Mouse (Mus musculus) stomach, embryonic 14.5 days (tissue): Measurements from ENCODE around the gene Grm2. TPM values are rescaled to one million over a fixed set of nuclear protein-coding genes. Genes with fewer than 3 reads are reported as not detected.
"Not testable (repeated sequence)": the region's sequence is repeated elsewhere in the genome, so short reads cannot be mapped to it uniquely, and the experiment has no call there.

Experiments
- ATAC-seq: fragments of 200-750 bp; cut with Nextera tagmentation; 2 replicates; pipeline ENCODE4 v1.8.0; 2017; ENCODE audit warnings: low read depth, moderate TSS enrichment; ENCODE audit not compliant: insufficient number of reproducible peaks, insufficient read depth, low FRiP score
- H3K27ac ChIP-seq: fragments of 300-500 bp; sonication (generic); 2 replicates; pipeline ENCODE4 v1.5.1; 2014; ENCODE audit warnings: mild to moderate bottlenecking, low read length, moderate library complexity, mixed read lengths
- H3K27me3 ChIP-seq: fragments of 300-500 bp; sonication (generic); 2 replicates; pipeline ENCODE4 v1.6.1; 2014; ENCODE audit warnings: low read length, control low read depth, mixed read lengths; ENCODE audit not compliant: control insufficient read depth, insufficient read depth
- H3K36me3 ChIP-seq: fragments of 300-500 bp; sonication (generic); 2 replicates; pipeline ENCODE4 v1.6.1; 2014; ENCODE audit warnings: mild to moderate bottlenecking, control low read depth, low read length, moderate library complexity, mixed read lengths; ENCODE audit not compliant: control insufficient read depth, insufficient read depth
- H3K4me1 ChIP-seq: fragments of 300-500 bp; sonication (generic); 2 replicates; pipeline ENCODE4 v1.6.1; 2014; ENCODE audit warnings: low read length, control low read depth, mixed read lengths; ENCODE audit not compliant: control insufficient read depth, insufficient read depth
- H3K4me2 ChIP-seq: fragments of 300-500 bp; sonication (generic); replicated peaks from 2 replicates; pipeline ENCODE4 v1.6.1; 2014; ENCODE audit warnings: low read depth, low read length, control low read depth
- H3K4me3 ChIP-seq: fragments of 300-500 bp; sonication (generic); 2 replicates; pipeline ENCODE4 v1.5.1; 2014; ENCODE audit warnings: low read depth, low read length, control low read depth
- H3K9ac ChIP-seq: fragments of 300-500 bp; sonication (generic); replicated peaks from 2 replicates; pipeline ENCODE4 v1.6.1; 2014; ENCODE audit warnings: low read depth, mild to moderate bottlenecking, control low read depth, low read length, moderate library complexity, mixed read lengths
- H3K9me3 ChIP-seq: fragments of 300-500 bp; sonication (generic); 2 replicates; pipeline ENCODE4 v1.6.1; 2016; ENCODE audit warnings: low read depth, low read length, control low read depth; ENCODE audit not compliant: control insufficient read depth
- WGBS: fragments of 180-500 bp; shearing (Covaris S2); extraction: QIAGEN DNeasy Blood & Tissue Kit; methylation state at CpG from one replicate; pipeline ENCODE4 v1.1.7; 2014; 5-methylcytosine and 5-hydroxymethylcytosine counted together
- polyA plus RNA-seq: library from polyadenylated mRNA; unstranded; fragments of >200 nt; fragmentation: Nextera tagmentation; extraction: Ambion mirVana; gene quantifications from 2 replicates; pipeline ENCODE4 v1.2.1, GENCODE M21; 2014

The Grm2 gene
- polyA plus RNA-seq, 1 experiment from 2014 or later = not detected

DNA sequence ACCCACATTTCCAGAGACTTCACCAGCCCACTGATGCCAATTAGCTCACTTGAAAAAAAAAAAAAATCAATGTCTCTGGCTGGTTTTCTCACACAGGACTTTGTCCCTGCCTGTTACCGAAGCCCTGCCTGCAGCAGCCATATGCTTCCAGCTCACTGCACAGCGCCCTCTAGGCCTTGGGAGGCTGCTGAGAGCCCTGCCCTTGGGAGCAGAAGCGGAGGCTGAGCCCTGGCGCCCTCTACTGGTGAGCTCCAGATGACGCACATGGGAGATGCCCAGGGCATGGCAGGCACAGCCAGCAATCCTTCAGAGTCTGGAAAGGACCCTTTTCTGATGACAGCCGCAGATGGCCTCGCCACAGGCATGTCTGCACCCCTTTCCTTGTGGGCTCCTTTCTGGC lies 12.8 kb downstream of the Grm2 start:
- Histone ChIP-seq H3K27ac (no peak overlapping the region), H3K9ac (no peak overlapping the region), H3K4me3 (no peak overlapping the region), H3K4me2 (no peak overlapping the region), H3K9me3 (no peaks in the 10 kb centered on the region), H3K27me3 (no peaks in the 10 kb centered on the region), H3K4me1 (no peaks in the 10 kb centered on the region), H3K36me3 (no peaks in the 10 kb centered on the region)
- WGBS = 24% methylated on average over 7 of the region's 7 CpGs
- ATAC-seq = no peak

DNA sequence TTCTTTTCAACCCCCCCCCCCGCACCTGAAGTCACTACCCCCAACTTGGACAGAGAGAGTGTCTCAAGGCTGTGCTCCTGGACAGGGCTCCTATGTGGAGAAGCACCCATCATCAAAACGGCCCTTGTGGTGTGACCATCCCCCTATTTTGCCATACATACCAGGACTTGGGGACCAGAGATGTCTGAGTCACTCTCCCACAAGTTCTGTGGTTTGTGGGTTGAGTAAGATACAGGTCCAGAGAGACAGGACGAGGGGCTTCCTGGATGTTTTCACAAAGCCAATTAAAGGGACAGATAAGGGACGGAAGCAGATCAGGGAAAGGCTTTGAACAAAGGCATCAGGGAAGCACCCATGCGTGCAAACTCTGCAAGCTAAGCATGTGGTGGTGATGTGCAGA lies 14.5 kb downstream of the Grm2 start:
- H3K4me2 ChIP-seq = no peak overlapping the region
- no peak overlapping the region for H3K27ac ChIP-seq
- no peaks in the 10 kb centered on the region for H3K36me3 ChIP-seq
- H3K4me3 ChIP-seq = no peak overlapping the region
- ATAC-seq = no peak
- H3K27me3 ChIP-seq = no peaks in the 10 kb centered on the region
- no peak overlapping the region for H3K9ac ChIP-seq
- H3K9me3 ChIP-seq = no peaks in the 10 kb centered on the region
- 52% methylated on average over 5 of the region's 5 CpGs for WGBS
- no peaks in the 10 kb centered on the region for H3K4me1 ChIP-seq

DNA sequence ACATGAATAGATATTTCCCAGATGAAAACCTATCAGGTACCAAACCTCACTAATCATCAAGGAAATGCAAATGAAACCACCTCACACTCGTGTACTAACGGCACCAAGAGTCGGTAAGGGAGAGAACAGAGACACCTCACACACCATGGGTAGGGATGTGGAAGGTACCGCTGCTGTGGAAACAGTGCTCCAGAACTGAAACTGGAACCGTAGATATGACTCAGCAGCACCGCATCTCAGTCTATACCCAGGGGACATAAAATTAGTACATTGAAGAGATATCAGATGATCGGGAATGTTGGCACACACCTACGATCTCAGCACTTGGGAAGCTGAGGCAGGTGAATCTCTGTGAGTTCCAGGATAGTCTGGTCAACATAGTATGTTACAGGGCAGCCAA lies 17.7 kb downstream of the Grm2 start:
- no peak for ATAC-seq
- Histone ChIP-seq H3K4me1 (no peaks in the 10 kb centered on the region), H3K36me3 (no peaks in the 10 kb centered on the region), H3K9me3 (no peaks in the 10 kb centered on the region), H3K4me3 (no peak overlapping the region), H3K9ac (no peak overlapping the region), H3K4me2 (no peak overlapping the region), H3K27me3 (no peaks in the 10 kb centered on the region), H3K27ac (no peak overlapping the region)
- WGBS = 94% methylated on average over 8 of the region's 8 CpGs

DNA sequence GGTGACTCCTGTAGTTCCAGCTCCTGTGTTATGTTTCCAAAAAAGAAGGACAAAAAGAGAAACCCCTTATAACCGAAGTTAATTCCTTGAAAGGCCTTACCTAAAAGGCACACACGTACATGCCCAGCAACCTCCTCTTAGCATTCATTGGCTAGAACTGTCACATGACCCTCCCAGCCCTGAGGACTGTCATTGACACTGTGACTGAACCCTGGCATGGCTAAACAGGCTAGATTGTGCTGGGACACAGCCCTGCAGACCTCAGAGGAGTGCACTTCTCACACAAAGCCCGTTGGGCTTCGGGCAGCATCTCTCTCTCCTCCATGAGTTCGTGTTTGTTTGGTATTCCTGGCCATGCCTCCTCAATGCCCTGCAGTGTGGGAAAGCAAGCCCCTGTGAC lies 23.7 kb downstream of the Grm2 start:
- Histone ChIP-seq H3K9ac (no peak overlapping the region), H3K4me1 (0 out of 2 replicates have a peak, but pooled peaks cover 4% of the 10 kb centered on the region), H3K4me3 (no peak overlapping the region), H3K27ac (no peak overlapping the region), H3K4me2 (no peak overlapping the region), H3K9me3 (no peaks in the 10 kb centered on the region), H3K36me3 (no peaks in the 10 kb centered on the region), H3K27me3 (no peaks in the 10 kb centered on the region)
- WGBS = 69% methylated on average over 5 of the region's 5 CpGs
- ATAC-seq = no peak

DNA sequence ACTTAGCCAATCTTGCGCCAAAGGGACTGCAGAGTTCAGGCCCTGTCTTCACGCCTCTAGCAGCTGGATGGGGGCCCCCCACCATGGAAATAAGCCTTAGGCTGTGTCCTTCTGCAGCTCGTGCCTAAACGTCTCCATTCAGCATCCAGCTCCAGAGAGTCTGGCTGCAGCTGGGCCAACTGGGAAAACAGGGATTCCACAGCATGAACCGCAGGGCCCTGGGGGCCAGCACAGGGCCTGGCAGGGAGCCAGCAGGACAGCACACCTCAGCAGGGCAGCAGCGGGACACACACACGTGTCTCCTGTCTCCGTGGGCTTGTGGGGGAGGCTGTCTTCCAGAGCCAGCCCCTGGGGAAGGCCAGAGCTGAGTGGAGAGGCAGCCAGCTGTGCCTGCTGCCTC lies 28.1 kb downstream of the Grm2 start:
- H3K9me3 ChIP-seq, H3K27me3 ChIP-seq, H3K9ac ChIP-seq, H3K4me1 ChIP-seq, H3K27ac ChIP-seq, H3K36me3 ChIP-seq, H3K4me2 ChIP-seq, H3K4me3 ChIP-seq: not testable (repeated sequence)
- 0 out of 2 replicates have a peak, but pooled peaks have one; percentile 10 for ATAC-seq
- WGBS = 19% methylated on average over 8 of the region's 8 CpGs

DNA sequence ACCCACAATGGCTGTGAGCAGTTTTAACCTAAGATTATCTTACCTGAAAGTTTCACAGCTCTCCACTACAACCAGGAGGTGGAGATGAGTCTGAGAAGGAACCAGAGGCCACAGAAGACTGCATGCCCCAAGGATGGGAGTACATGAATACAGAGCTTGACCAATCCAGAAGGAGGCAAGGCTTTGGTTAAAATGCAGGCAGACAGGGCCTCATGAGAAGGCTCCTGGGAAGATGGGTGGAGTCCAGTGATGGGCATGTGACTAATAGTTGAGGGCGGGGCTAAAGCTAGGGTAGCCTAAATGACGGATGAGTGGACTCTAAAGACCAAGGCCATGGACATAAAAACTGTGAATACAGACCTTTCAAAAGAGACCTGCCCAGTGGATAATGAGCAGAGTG lies 29.6 kb downstream of the Grm2 start, which contains the start of gene Iqcf6:
TSS of gene Iqcf6 (plus strand) at position 301 of the 400 bp plus-strand sequence.
- no peak within 1 kb of the TSS for H3K4me2 ChIP-seq
- 73% methylated on average over 2 of the region's 2 CpGs for WGBS

DNA sequence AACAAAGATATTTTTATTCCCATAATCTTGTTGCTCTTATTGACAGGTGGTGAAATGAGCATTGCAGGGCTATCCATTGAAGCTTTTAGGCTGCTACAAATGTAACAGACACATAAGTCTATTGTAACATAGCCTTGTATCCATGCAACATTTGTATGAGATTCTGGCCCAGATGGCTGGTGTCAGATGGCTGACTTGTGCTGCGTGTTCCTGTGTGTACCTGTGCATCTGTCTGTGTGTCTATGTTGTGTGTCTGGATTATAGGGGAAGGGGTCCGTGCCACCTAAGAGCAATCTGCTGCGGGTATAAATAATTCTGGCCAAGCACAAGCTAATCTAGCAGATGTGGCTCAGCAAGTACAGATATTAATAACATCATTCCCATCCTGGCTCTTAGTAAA lies 38.4 kb downstream of the Grm2 start:
- no peak overlapping the region for H3K27ac ChIP-seq
- no peak overlapping the region for H3K4me2 ChIP-seq
- 85% methylated on average over 3 of the region's 3 CpGs for WGBS
- H3K27me3 ChIP-seq = no peaks in the 10 kb centered on the region
- H3K4me1 ChIP-seq = no peaks in the 10 kb centered on the region
- H3K4me3 ChIP-seq = no peak overlapping the region
- H3K9me3 ChIP-seq = no peaks in the 10 kb centered on the region
- no peak for ATAC-seq
- no peak overlapping the region for H3K9ac ChIP-seq
- no peaks in the 10 kb centered on the region for H3K36me3 ChIP-seq

More for the DNA sequence above, 29.6 kb downstream of the Grm2 start, which contains the start of gene Iqcf6:
- Histone ChIP-seq H3K4me3 (no peak within 1 kb of the TSS), H3K27ac (no peak within 1 kb of the TSS), H3K36me3 (no peaks in the 10 kb centered on the region), H3K9me3 (no peaks in the 10 kb centered on the region), H3K27me3 (no peaks in the 10 kb centered on the region), H3K9ac (no peak within 1 kb of the TSS), H3K4me1 (0 out of 2 replicates have a peak, but pooled peaks cover 4% of the 10 kb centered on the region)
- ATAC-seq = no peak

DNA sequence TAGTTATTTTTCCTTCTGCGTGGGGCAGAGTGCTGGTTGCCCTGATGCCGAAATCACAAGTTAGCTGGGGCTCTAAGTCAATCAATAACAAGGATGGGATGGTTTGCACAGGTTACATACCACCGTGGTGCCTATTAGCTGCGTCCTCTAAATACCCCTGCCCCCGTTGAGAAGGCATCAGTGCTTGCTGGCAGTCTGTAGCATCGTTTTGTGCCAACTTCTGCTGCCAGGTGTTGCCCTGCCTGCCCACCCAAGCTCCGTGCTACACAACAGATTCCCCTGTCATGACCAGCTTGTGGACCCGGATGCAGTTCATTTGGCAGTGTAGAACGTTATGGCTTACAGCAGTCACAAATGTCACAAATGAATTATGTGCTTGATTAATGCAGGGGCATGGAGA lies 39.6 kb downstream of the Grm2 start:
- Histone ChIP-seq H3K9me3 (no peaks in the 10 kb centered on the region), H3K4me1 (no peaks in the 10 kb centered on the region), H3K9ac (no peak overlapping the region), H3K4me3 (no peak overlapping the region), H3K4me2 (no peak overlapping the region), H3K27ac (no peak overlapping the region), H3K36me3 (no peaks in the 10 kb centered on the region), H3K27me3 (no peaks in the 10 kb centered on the region)
- WGBS = 74% methylated on average over 9 of the region's 9 CpGs
- no peak for ATAC-seq

DNA sequence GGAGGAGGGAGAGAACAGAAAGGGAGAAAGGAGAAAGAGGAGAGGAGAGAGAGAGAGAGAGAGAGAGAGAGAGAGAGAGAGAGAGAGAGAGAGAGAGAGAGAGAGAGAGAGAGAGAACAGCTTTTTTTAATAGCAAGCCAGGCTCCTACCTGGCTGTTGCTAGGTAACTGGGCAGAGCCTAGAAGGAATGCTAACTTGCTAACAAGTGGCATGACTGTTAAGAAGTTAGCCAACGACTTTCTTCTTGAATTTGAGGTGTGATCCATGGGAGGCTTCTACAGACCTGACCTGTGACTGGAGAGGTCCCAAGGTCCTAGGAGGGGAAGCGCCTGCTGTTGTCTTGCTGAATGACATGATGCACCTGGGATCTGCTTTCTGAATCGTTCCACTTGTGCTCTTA lies 41.3 kb downstream of the Grm2 start:
- Histone ChIP-seq H3K4me2 (no peak overlapping the region), H3K4me1 (no peaks in the 10 kb centered on the region), H3K4me3 (no peak overlapping the region), H3K9ac (no peak overlapping the region), H3K27me3 (no peaks in the 10 kb centered on the region), H3K9me3 (no peaks in the 10 kb centered on the region), H3K36me3 (no peaks in the 10 kb centered on the region), H3K27ac (no peak overlapping the region)
- 18% methylated on average over 3 of the region's 3 CpGs for WGBS
- ATAC-seq = no peak
